Mouse (Mus musculus) embryonic fibroblast, embryonic 13.5 days (primary cell): ENCODE measurements at regions not wholly inside any gene's neighbourhood (a gene's known extent, or its start where the extent isn't known, plus 50 kb on each side); places are given as distances from the start of the nearest gene placed in this dataset.

Source experiments
- H3K27ac ChIP-seq: 2 replicates; pipeline ENCODE4 v1.5.1; 2012; ENCODE audit warnings: low read length, control low read depth, inconsistent platforms; ENCODE audit not compliant: insufficient read depth
- H3K4me1 ChIP-seq: 2 replicates; pipeline ENCODE4 v1.6.1; 2011; ENCODE audit warnings: low read length; ENCODE audit not compliant: control insufficient read depth, insufficient read depth
- H3K4me3 ChIP-seq: 2 replicates; pipeline ENCODE4 v1.5.1; 2011; ENCODE audit warnings: mild to moderate bottlenecking, control low read depth, low read length; ENCODE audit not compliant: insufficient read depth
- CTCF ChIP-seq: IDR thresholded peaks from 2 replicates; pipeline ENCODE4 v1.5.1; 2011; ENCODE audit warnings: mild to moderate bottlenecking, control low read depth, low read length, moderate library complexity, borderline replicate concordance; ENCODE audit not compliant: insufficient read depth
- POLR2A ChIP-seq: IDR thresholded peaks from 2 replicates; pipeline ENCODE4 v1.6.1; 2011; ENCODE audit warnings: low read depth, mild to moderate bottlenecking, control low read depth, low read length, moderate library complexity

GRCm38 (mm10) chr15:31673038-31673437 lies 71.4 kb downstream of the Fam173b start:
- Histone ChIP-seq H3K4me3 (no peak overlapping the region), H3K27ac (no peak overlapping the region), H3K4me1 (no peaks in the 10 kb centered on the region)
- TF ChIP-seq POLR2A = no peak
- TF ChIP-seq CTCF = peak; percentile 5; the same call in 1 of the 2 replicates

- Histone ChIP-seq H3K27ac (no peak overlapping the region), H3K4me1 (no peaks in the 10 kb centered on the region), H3K4me3 (no peak overlapping the region)
- TF ChIP-seq POLR2A = no peak
- no peak for TF ChIP-seq CTCF
These were observed 75.1 kb downstream of the Fam173b start for GRCm38 (mm10) chr15:31676771-31677191.

GRCm38 (mm10) chr15:31693109-31693508 lies 91.5 kb downstream of the Fam173b start:
- no peak for TF ChIP-seq POLR2A
- no peak for TF ChIP-seq CTCF
- no peak overlapping the region for H3K4me3 ChIP-seq
- H3K4me1 ChIP-seq = no peaks in the 10 kb centered on the region
- no peak overlapping the region for H3K27ac ChIP-seq

GRCm38 (mm10) chr15:31694877-31695671 lies 93.4 kb downstream of the Fam173b start:
- H3K27ac ChIP-seq = no peak overlapping the region
- no peak for TF ChIP-seq POLR2A
- TF ChIP-seq CTCF = no peak
- H3K4me3 ChIP-seq = no peak overlapping the region
- H3K4me1 ChIP-seq = no peaks in the 10 kb centered on the region

GRCm38 (mm10) chr15:31703400-31703799 lies 101.7 kb downstream of the Fam173b start:
- no peaks in the 10 kb centered on the region for H3K4me1 ChIP-seq
- no peak for TF ChIP-seq POLR2A
- no peak for TF ChIP-seq CTCF
- no peak overlapping the region for H3K27ac ChIP-seq
- H3K4me3 ChIP-seq = no peak overlapping the region

GRCm38 (mm10) chr15:31707416-31707815 lies 105.8 kb downstream of the Fam173b start:
- H3K4me1 ChIP-seq = no peaks in the 10 kb centered on the region
- no peak overlapping the region for H3K27ac ChIP-seq
- no peak overlapping the region for H3K4me3 ChIP-seq
- TF ChIP-seq CTCF (no peak), POLR2A (no peak)

- TF ChIP-seq CTCF (no peak), POLR2A (no peak)
- Histone ChIP-seq H3K4me1 (no peaks in the 10 kb centered on the region), H3K4me3 (no peak overlapping the region), H3K27ac (no peak overlapping the region)
These were observed 119.4 kb downstream of the Fam173b start for GRCm38 (mm10) chr15:31721019-31721418.

GRCm38 (mm10) chr15:31722429-31722828 lies 120.8 kb downstream of the Fam173b start:
- Histone ChIP-seq H3K4me3 (no peak overlapping the region), H3K4me1 (no peaks in the 10 kb centered on the region), H3K27ac (no peak overlapping the region)
- TF ChIP-seq POLR2A (no peak), CTCF (no peak)

- Histone ChIP-seq H3K4me3 (no peak overlapping the region), H3K27ac (no peak overlapping the region), H3K4me1 (no peaks in the 10 kb centered on the region)
- TF ChIP-seq CTCF (no peak), POLR2A (no peak)
These were observed 122.6 kb downstream of the Fam173b start for GRCm38 (mm10) chr15:31724252-31724651.

- Histone ChIP-seq H3K4me3 (no peak overlapping the region), H3K27ac (no peak overlapping the region), H3K4me1 (no peaks in the 10 kb centered on the region)
- TF ChIP-seq CTCF (no peak), POLR2A (no peak)
These were observed 127.5 kb downstream of the Fam173b start for GRCm38 (mm10) chr15:31729133-31729532.

GRCm38 (mm10) chr15:31741686-31742085 lies 140.0 kb downstream of the Fam173b start:
- TF ChIP-seq POLR2A (no peak), CTCF (no peak)
- Histone ChIP-seq H3K4me1 (no peaks in the 10 kb centered on the region), H3K4me3 (no peak overlapping the region), H3K27ac (no peak overlapping the region)
